Mouse (Mus musculus): ENCODE data around the gene R3hdml. TPM values are rescaled to one million over a fixed set of nuclear protein-coding genes. Genes with fewer than 3 reads are reported as not detected.

R3hdml gene
- total and polyA plus RNA-seq, 3 experiments: not detected

Other genes with a start within 250 kb of the R3hdml start
- gene Jph2, start 94.3 kb upstream of the R3hdml start, total RNA-seq (2012; rRNA removed): 0.03 and 0.04 TPM in 2 replicates
- under 1 TPM in 1 of 2 experiments, not detected in 1; 0.19 TPM for gene Jph2, start 94.3 kb upstream of the R3hdml start, polyA plus RNA-seq (2012; ENCODE audit: insufficient read depth in 1 of 2, insufficient read length in 2 of 2, low read depth in 1 of 2, low replicate concordance in 2 of 2, missing spikeins in 1 of 2)
- gene Oser1, start 67.6 kb upstream of the R3hdml start, total RNA-seq (2012; rRNA removed): 42.3 and 43.8 TPM in 2 replicates
- 10 to 100 TPM in 1 of 2 experiments, not detected in 1; 53.9 TPM for gene Oser1, start 67.6 kb upstream of the R3hdml start, polyA plus RNA-seq (2012; ENCODE audit: insufficient read depth in 1 of 2, insufficient read length in 2 of 2, low read depth in 1 of 2, low replicate concordance in 2 of 2, missing spikeins in 1 of 2)
- gene Gdap1l1, start 53.8 kb upstream of the R3hdml start, total RNA-seq (2012; rRNA removed): not detected in 2 replicates
- gene Gdap1l1, start 53.8 kb upstream of the R3hdml start, polyA plus RNA-seq (2012; ENCODE audit: insufficient read depth in 1 of 2, insufficient read length in 2 of 2, low read depth in 1 of 2, low replicate concordance in 2 of 2, missing spikeins in 1 of 2): not detected
- gene Fitm2, start 19.7 kb upstream of the R3hdml start, total RNA-seq (2012; rRNA removed): 7.6 and 10.6 TPM in 2 replicates
- 10 to 100 TPM in 1 of 2 experiments, 1 to 10 TPM in 1; 6.6 to 60.9 TPM for gene Fitm2, start 19.7 kb upstream of the R3hdml start, polyA plus RNA-seq (2012; ENCODE audit: insufficient read depth in 1 of 2, insufficient read length in 2 of 2, low read depth in 1 of 2, low replicate concordance in 2 of 2, missing spikeins in 1 of 2)
- gene Hnf4a, start 14.5 kb downstream of the R3hdml start, total RNA-seq (2012; rRNA removed): 0.29 and 0.39 TPM in 2 replicates
- 1 to 10 TPM in 1 of 2 experiments, not detected in 1; 1.1 TPM for gene Hnf4a, start 14.5 kb downstream of the R3hdml start, polyA plus RNA-seq (2012; ENCODE audit: insufficient read depth in 1 of 2, insufficient read length in 2 of 2, low read depth in 1 of 2, low replicate concordance in 2 of 2, missing spikeins in 1 of 2)
- gene Ttpal, start 110.0 kb downstream of the R3hdml start, total RNA-seq (2012; rRNA removed): 17.1 and 20.4 TPM in 2 replicates
- gene Ttpal, start 110.0 kb downstream of the R3hdml start, polyA plus RNA-seq (2012; ENCODE audit: insufficient read depth in 1 of 2, insufficient read length in 2 of 2, low read depth in 1 of 2, low replicate concordance in 2 of 2, missing spikeins in 1 of 2): 10 to 100 TPM in 1 of 2 experiments, not detected in 1; 18.9 TPM
- gene Serinc3, start 152.8 kb downstream of the R3hdml start, total RNA-seq (2012; rRNA removed): 326 and 348 TPM in 2 replicates
- gene Serinc3, start 152.8 kb downstream of the R3hdml start, polyA plus RNA-seq (2012; ENCODE audit: insufficient read depth in 1 of 2, insufficient read length in 2 of 2, low read depth in 1 of 2, low replicate concordance in 2 of 2, missing spikeins in 1 of 2): 100 to 1,000 TPM; 637 to 650 TPM
- 74.6 and 79.5 TPM in 2 replicates for gene Pkig, start 166.1 kb downstream of the R3hdml start, total RNA-seq (2012; rRNA removed)
- gene Pkig, start 166.1 kb downstream of the R3hdml start, polyA plus RNA-seq (2012; ENCODE audit: insufficient read depth in 1 of 2, insufficient read length in 2 of 2, low read depth in 1 of 2, low replicate concordance in 2 of 2, missing spikeins in 1 of 2): 100 to 1,000 TPM in 1 of 2 experiments, not detected in 1; 160 TPM